Mouse (Mus musculus) spleen, postnatal 14 days (tissue): ENCODE results near the gene Pkd2.
"Not testable (repeated sequence)": the region's sequence is repeated elsewhere in the genome, so short reads cannot be mapped to it uniquely, and the experiment has no call there.

Experiments used
- DNase-seq, 2 experiments: peaks; one replicate each; pipeline ENCODE4 v3.0.0; 2021 to 2022; ENCODE audit warnings: low spot score in 2 of 2

The Pkd2 gene

DNA sequence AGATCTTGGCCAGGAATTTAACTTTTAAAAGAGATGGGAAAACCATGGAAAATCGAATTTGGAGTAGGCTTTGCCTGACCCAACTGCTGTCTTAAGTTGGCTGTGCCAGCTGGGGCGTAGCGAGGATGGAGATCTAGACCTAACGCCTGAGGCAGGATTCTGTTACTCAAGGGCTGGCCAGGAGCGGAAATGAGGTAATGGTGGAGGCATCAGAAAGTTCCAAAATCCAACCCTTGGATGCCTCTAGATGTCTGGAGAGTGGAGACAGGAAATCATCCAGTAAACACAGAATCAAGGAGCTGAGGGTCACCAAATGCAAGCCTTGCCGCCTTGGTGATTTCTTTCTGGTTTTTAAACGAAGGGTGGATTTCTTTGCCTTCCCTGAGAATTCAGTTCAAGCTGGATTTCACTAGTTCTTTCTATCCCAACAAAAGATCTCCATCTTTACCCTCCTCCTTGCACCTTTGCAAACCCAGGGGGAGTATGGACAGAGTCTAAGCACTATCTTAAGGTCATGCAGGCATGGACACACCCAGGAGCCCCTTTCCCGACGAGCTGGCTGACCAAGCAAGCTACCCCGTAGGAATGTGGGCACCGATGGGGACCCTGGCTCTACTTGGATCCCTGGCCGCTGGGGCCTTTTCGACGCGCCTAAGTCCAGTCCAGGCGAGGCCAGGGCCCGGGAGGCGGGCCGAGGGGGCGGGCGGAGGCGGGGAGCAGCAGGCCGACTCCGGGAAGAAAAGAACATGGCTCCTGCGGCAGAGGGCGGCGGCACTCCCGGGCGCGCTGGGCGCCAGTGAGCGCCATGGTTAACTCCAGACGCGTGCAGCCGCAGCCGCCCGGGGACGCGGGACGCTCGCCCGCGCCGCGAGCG, at the start of gene Pkd2:
Gene Pkd2 (plus strand): TSS at position 619 of the 874 bp plus-strand sequence.
- no peak for DNase-seq

DNA sequence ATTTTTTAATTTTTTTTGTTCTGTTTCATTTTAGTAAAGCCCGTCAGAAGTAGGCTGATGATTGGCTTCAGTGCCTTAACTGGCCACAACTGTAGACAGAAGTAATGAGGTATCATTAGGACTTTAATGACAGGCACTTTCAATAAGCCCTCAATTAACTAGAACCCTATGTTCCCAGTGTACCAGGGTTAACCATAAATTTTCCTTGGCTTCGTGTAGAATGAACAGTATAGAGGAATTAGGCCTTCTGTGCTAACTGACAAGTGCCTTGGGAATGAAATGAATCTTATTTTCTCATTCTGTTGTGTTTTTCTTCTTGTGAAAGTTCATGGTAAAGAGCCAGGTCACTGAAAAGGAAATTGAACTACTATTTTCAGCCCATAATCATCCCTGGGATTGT, 43.3 kb upstream of the Pkd2 start:
- no peak for DNase-seq

DNA sequence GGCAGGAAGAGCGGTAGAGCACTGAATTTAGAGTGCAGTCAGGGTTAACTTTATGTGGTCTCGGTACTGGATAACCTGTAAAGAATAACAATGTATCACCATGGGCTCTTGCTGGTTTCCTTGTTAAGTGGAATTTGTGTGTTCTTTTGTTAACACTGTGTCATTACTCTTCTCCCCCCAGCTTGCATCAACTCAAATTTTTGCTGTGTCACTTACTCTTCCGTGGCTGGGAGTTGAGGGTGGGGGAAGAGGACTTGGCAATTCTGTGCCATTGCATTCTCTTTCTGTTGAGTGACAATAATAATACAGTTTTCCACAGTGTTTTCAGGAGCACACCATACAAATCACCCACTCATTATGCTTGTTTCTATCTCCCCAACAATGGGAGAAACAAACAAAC, 42.2 kb upstream of the Pkd2 start:
- no peak for DNase-seq

DNA sequence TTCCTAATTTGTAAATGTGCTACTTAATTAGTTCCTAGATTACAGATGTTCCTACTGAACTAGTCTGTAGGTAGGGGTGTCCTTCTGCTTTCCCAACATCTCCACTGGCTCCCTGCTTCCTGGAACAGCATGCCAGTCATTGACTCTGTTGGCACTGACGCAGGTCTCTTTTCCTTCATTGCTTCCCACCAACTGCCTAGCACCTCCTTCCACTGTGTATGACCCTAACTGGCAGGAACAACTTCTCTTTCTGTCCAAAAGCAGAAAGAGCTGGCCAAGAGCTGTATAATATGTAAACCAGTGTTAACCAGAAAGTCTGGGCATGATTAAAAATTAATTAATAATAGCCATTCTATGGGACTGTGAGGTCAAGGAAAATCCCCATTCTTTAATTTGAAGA, 41.5 kb upstream of the Pkd2 start:
- DNase-seq = no peak

DNA sequence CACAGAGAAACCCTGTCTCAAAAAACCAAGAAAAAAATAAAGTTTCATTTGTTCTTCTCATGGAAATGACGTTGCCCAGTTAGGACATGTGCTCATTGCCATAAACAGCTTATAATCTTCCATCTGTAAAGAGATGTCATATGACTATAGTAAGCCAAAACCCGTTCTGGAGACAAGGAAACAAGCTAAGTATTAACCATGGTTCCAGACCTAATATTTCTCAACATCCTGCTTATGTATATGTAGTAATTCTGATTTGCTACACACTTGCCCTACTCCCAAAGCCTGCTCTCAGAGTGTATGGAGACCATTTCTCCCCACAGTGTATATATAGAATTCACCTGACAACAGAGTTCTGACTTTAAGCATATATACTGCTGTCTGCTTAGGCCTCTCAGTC, 37.2 kb upstream of the Pkd2 start:
- no peak for DNase-seq

DNA sequence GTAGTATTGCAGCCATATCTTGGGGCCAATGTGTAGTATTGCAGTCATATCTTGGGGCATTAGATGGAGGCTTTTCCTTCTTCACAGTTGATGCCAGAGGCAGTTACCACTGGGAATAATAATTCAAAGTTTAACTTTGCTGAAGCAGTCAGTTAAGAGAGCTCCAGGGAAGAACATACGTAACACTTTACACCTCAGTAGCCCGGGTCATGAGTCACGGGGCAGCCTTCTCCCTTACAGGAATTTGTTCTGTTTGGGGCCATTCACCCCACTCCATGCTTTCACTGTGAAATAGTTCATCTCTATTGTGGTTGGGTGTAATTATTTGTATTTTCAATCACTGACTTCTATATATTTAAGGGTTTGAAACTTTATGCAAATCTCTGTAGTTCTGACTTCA, 35.4 kb upstream of the Pkd2 start:
- no peak for DNase-seq

DNA sequence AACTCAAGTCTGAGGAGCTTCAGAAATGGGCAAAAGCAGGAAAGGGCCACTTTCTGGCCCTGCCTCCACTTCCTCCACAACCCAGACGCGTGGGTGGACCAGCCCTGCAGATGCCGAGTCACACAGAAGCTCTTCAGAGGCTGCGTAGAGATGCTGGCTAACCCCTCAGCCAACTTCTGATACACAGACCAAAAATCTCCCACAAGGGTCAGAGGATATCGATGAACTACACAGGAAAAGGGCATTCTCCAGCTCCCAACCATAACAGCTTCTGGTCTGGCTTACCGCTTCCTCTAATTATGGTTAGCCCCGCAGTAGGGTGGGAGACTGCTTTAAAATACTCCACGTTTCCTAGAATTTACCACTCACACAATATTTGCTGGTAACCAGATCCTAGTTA, 33.3 kb upstream of the Pkd2 start:
- DNase-seq = no peak

DNA sequence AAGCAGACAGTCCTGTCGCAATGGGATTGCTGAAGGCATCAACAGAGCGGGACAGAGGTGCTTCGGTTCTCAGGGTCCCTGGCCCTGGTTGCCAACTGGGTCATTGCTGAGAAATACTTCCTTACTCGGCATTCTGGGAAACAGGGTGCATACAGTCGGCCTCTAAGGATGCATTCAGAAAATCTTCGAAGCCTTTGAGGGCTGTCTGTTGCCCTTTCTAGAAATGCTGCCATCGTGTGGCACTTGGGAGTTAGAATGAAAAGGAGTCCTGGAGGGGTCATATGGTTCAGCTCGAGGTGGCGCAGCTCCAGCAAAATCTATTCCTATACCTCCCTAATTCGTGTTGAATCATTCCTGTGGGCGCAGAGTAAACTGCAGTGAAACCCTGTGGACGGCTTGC, 26.4 kb upstream of the Pkd2 start:
- DNase-seq = no peak

DNA sequence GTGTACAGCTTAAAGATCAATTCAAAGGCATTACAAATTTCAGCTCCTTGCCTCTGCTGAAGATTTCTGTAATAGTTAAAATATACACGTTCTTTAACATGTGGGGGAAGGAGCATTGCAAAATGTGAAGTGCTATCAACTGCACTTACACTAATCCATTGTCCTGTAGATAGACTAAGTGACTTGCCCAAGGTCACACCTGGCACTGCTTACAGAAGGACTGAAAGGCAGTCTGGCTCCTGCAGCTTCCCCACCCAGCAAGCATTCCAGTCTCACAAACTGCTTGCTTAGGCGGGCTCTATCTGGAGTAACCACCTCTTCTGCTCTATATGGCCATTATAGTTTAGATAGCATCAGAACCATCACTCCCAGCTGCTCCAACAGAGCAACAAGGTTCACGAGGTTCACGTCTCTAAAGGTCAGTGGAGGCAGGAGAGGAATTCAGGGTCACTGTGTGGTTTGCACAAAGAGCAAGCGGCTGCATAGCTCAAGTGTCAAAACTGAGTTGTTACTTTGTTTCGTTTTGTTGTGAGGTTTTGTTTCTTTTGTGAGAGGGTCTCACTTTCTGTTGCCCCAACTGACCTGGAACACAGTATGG, 25.2 kb upstream of the Pkd2 start:
- DNase-seq = no peak

DNA sequence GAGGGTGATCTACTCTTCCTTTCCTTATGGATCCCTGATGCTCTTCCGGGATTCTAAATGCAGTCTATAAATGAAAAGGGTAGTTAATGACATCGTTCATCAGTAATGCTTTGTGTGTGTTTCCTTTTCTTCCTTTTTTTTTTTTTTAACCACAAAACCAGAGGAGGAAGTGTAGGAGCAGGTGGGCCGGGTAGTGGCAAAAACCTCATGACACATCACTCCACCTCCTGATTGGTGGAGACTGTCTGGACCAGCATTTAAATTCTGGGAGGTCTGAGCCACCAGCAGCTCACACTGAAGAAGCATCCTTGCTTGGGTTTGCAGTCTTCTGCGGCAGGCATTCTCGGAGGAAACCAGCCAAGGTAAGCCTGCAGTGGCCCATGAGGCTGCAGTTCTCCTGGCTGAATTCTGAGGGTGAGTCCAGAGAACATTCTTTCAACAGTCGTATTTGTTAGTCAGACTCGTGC, 24.4 kb upstream of the Pkd2 start, which contains the start of gene Spp1:
Gene Spp1 (plus strand): TSS at position 284 of the 467 bp plus-strand sequence.
- no peak for DNase-seq

DNA sequence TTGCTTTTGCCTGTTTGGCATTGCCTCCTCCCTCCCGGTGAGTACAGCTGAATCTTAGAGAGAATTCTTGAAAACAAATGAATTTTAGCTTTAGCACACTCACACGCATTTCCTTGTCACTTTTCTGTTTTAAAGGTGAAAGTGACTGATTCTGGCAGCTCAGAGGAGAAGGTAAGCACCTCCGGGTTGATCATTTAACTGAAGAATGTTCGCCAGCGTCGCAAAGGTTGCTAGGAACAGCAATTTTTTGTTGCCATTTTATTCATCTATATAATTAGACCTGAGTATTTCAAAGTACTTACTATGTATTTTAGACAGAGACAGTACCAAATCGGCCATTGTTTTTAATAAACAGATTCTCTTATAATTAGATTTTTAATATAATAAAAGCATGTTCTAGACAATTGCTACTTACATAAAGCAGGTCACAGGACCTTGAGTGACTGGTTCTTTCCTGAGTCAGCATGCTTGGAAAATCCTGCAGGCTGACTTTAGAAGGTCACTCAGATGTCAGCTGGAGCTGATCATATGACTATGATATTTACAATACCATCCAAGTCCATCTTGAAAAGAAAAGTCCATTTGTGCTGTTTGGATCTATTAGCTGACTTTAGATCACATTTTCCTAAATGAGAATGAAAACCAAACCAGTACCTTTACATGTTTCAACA, 22.7 kb upstream of the Pkd2 start:
- DNase-seq = no peak

DNA sequence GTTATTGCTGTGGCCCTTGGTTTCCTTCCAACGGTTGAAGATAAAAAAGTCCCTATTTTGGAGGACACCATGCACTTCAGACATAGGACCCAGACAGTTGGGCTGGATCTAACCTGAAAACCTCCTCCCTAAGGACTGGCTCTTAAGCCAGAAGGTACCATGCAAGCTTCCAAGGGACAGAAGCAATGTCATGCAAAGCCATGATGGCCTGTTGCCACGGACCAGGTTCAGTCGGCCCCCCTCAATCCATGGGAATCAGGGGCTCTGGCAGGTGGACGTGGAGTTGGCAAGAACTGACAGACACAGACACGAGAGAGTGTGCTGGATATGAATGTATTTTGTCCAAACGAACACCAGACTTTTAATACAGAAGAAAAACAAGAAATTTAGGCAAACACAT, 16.9 kb upstream of the Pkd2 start:
- no peak for DNase-seq

DNA sequence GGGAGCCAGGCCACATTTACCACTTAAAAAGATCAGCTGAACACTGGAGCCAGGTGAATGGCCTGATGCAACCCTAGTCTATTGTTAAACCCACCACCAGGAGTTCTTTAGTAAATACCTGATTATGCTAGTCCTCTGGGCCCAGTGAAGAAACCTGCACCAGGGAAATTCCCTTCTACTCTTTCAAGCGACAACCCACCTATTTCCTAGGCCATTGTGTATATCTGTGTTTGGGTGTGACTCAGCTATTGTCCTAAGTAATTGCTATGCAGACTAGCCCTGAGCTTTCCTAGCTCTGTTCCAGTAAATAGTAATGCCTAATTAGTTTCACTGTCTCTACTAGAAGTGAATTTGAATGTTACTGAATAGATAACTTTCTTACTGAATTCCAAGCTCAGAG, 16.4 kb upstream of the Pkd2 start:
- no peak for DNase-seq

DNA sequence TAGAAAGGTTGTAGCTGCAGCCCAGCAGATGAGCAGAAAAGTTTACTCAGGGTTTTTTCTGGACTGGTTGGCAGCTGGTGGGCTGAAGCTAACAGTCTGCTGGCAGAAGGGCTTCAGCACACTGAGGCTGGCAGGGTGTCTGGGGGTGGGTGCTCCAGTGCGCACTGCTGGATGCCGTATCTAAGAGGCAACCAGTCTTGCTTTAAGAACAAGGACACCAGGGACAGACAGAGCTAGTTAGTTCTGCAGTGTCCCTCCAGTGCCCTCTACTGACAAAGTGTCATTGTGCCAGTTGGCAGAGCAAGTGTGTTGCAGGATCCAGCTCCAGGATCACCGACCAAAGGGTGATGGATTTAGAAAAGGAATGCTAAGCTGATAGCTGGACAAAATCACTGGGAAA, 13.1 kb upstream of the Pkd2 start:
- DNase-seq = no peak

DNA sequence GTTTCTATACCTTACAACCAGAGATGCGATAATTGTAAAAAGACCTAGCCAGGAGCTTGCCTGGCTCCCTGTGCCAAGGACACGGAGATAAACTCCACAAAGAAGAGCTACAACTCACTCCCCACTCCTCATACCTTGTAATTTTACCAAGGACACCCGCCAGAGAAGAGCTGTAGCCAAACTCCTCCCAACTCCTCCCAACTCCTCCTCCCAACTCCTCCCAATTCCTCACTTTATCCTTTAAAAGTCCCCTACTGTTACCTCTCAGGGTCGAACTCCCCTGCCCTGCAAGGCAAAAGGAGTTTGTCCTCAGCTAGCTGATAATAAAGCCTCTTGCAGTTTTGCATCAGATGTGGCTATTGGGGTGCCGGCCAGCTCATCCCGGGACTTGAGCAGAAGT, 10.9 kb upstream of the Pkd2 start:
- DNase-seq = not testable (repeated sequence)

DNA sequence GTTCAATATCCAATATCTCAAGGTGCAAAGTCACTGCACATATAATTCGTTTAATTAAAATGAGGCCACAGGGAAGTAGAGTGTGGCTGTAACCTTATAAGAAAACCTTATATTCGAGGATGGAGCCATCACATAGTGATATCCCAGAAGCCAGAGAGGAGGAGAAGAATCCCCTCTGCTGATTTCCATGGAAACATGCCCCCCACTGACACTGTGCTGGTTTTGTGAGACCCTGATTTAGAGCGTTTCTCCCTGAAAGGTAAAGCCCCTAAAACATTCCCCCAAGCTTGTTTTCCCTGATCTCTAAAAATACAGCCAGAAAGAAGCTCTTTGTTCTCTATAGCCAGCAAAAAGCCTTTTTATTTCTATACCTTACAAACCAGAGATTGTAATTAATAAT, 9.8 kb upstream of the Pkd2 start:
- no peak for DNase-seq

DNA sequence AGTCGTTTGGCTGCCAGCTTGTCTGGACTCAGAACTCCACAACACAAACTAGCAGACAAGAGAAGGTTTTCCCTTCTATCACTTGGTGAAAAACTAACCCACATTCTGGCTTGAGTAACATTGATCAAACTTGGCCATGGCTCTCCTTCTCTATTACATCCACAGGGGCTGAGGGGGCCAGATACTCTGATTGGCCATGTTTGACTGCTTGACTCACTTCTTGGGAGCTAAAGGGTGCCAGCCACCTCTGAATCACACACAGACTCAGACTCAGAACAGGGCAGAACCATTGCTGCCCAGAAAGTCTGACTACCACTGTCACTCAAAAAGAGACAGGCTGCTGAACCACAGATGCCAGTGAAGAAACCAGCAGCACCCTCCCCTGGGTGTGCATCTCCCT, 6.2 kb upstream of the Pkd2 start:
- DNase-seq = no peak

DNA sequence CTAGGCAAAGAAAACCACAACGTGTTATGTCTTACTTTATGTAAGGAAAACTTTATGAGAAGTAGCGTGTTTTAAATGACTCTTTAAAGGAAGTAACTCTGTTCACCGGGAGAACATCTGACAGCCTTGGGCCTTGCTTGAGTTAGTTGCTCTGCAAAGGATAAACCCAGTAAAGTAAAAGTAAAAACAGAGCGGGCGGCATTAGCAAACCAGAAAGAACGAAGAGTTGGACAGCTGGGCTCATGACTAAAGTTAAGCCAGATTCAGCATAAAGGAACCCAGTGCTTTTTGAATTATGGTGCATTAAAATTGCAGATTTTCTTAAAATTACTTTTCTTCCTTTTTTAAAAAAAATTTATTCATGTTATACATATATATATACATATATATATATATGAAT, 4.7 kb upstream of the Pkd2 start:
- no peak for DNase-seq

DNA sequence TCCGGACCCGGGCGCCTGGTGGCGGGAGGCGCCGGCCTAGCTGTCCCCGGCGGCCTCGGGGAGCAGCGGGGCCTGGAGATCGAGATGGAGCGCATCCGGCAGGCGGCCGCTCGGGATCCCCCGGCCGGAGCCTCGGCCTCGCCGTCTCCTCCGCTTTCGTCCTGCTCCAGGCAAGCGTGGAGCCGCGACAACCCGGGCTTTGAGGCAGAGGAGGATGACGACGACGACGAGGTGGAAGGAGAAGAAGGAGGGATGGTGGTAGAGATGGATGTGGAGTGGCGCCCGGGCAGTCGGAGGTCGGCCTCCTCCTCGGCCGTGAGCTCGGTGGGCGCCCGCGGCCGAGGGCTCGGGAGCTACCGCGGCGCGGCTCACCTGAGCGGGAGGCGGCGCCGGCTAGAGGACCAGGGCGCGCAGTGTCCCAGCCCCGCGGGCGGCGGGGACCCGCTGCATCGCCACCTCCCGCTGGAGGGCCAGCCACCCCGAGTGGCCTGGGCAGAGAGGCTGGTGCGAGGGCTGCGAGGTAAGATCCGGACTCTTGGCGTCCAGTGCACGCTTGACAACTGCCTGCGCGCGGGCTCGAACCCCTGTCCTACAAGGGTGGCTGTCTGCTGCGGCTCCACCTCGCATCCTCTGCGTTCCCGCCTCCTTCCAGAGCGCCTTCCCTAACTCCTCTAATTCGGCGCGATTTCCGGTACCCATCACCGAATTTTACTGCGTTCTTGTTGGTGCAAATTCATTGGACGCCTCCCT, 631 bp downstream of the Pkd2 start:
- no peak for DNase-seq

DNA sequence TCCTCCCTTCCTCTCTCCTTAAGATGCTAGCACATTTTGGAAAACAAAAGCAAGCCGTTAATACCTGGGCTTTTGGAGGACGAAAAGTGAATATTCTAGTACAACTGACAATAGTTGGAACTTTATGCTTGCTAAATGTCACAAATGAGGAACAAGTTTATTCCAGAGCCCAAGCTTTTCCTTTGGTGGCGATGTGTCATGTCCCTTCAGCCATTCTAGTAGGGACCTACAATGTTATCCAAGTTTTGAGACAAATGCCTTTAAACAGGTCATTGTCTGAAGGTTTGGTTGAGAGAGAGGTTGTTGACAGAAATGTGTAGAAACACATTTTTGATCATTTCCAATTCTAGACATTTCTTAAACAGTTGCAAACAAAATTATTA, 1.2 kb downstream of the Pkd2 start:
- DNase-seq = no peak

DNA sequence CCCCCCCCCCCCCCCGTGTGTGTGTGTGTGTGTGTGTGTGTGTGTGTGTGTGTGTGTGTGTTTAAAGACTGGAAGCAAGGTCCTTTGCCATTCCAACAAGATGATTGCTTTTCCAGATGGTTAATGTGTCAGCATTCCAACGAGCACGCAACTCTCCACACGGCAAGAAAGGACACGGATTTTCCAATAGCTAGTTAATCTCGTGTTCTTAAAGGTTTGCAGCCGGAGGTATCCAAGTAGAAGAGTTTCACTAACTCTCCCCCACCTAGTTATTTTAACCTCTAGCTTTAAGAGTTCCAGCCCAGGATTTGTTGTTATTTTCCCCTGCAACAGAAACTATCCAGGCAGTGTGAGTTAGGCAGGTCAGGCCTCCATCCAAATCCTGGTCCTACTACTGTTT, 1.6 kb downstream of the Pkd2 start:
- DNase-seq = no peak

DNA sequence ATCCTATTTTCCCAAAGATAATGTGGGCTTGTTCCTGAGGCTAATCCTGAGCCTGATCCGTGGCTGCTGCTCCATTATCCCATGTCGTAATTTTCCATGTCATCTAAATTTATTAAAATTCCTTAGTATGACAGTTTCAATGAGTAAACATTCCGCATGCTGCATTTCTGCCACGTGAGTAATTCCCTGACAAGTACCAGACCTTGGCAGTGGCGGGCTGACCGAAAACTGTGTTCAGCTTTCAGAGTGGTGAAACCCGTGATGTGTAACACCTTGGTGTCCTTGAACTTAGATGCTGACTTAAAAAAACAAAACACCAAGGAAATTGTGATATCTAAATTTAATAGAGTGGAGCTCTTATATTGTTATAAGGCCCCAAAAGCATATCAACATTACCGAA, 6.0 kb downstream of the Pkd2 start:
- no peak for DNase-seq
